Mouse (Mus musculus) MEL (cell line): ENCODE results near the gene Lsamp. TPM values are rescaled to one million over a fixed set of nuclear protein-coding genes. Genes with fewer than 3 reads are reported as not detected.

Source experiments
- DNase-seq: peaks from one replicate; pipeline ENCODE4 v3.0.0; 2011; ENCODE audit warnings: low read depth, low spot score
- H3K27ac ChIP-seq: 2 replicates; pipeline ENCODE4 v1.5.1; 2012; ENCODE audit warnings: low read depth, mild to moderate bottlenecking, control low read depth, low read length, moderate library complexity; ENCODE audit not compliant: control insufficient read depth
- H3K27me3 ChIP-seq, 2 experiments: fragments of 150-350 bp in 1 of 2; sonication (generic) in 1 of 2; 2 replicates each; pipeline ENCODE4 v1.6.1; 2012; ENCODE audit warnings: low read length in 2 of 2, mild to moderate bottlenecking in 2 of 2, improper control_type of control experiment in 1 of 2, moderate library complexity in 1 of 2; ENCODE audit not compliant: insufficient read depth in 2 of 2, control insufficient read depth in 1 of 2
- H3K36me3 ChIP-seq, 2 experiments: 2 replicates each; pipeline ENCODE4 v1.6.1; 2012 to 2014; ENCODE audit warnings: low read length in 2 of 2, improper control_type of control experiment in 1 of 2, inconsistent platforms in 1 of 2, mild to moderate bottlenecking in 1 of 2; ENCODE audit not compliant: insufficient read depth in 2 of 2, control insufficient read depth in 1 of 2
- H3K4me1 ChIP-seq, 2 experiments: fragments of 150-350 bp in 1 of 2; sonication (generic) in 1 of 2; 2 replicates each; pipeline ENCODE4 v1.6.1; 2012; ENCODE audit warnings: low read length in 2 of 2, improper control_type of control experiment in 1 of 2, mild to moderate bottlenecking in 1 of 2; ENCODE audit not compliant: insufficient read depth in 2 of 2, control insufficient read depth in 1 of 2
- H3K4me3 ChIP-seq, 2 experiments: fragments of 150-350 bp in 1 of 2; sonication (generic) in 1 of 2; 2 replicates each; pipeline ENCODE4 v1.5.1; 2012; ENCODE audit warnings: low read depth in 2 of 2, low read length in 2 of 2, mild to moderate bottlenecking in 2 of 2, moderate library complexity in 2 of 2, control low read depth in 1 of 2, improper control_type of control experiment in 1 of 2; ENCODE audit not compliant: control insufficient read depth in 1 of 2, insufficient read depth in 1 of 2
- H3K79me2 ChIP-seq: 2 replicates; pipeline ENCODE4 v1.6.1; 2012; ENCODE audit warnings: mild to moderate bottlenecking, low read length, moderate library complexity; ENCODE audit not compliant: control insufficient read depth, poor library complexity, insufficient read depth
- H3K9ac ChIP-seq: 2 replicates; pipeline ENCODE4 v1.6.1; 2012; ENCODE audit warnings: low read depth, mild to moderate bottlenecking, control low read depth, low read length, moderate library complexity; ENCODE audit not compliant: control insufficient read depth, poor library complexity, severe bottlenecking
- H3K9me3 ChIP-seq: fragments of 150-350 bp; sonication (generic); replicated peaks from 2 replicates; pipeline ENCODE4 v1.6.1; 2012; ENCODE audit warnings: mild to moderate bottlenecking, low read length, improper control_type of control experiment, moderate library complexity; ENCODE audit not compliant: insufficient read depth
- CHD2 ChIP-seq: IDR thresholded peaks from 2 replicates; pipeline ENCODE4 v1.6.1; 2011; ENCODE audit warnings: low read length, improper control_type of control experiment
- CTCF ChIP-seq, 3 experiments: IDR thresholded peaks in 2 of 3; conservative IDR thresholded peaks in 1 of 3; 2 replicates each; pipeline ENCODE4 v1.5.1; 2011 to 2012; ENCODE audit warnings: low read length in 3 of 3, low read depth in 2 of 3, mild to moderate bottlenecking in 2 of 3, improper control_type of control experiment in 1 of 3, inconsistent platforms in 1 of 3, mixed read lengths in 1 of 3, moderate library complexity in 1 of 3; ENCODE audit not compliant: control insufficient read depth in 1 of 3, insufficient read depth in 1 of 3, poor library complexity in 1 of 3, severe bottlenecking in 1 of 3
- ELF1 ChIP-seq: IDR thresholded peaks from 2 replicates; pipeline ENCODE4 v1.6.1; 2014; ENCODE audit warnings: low read depth, mild to moderate bottlenecking, inconsistent platforms, low read length, improper control_type of control experiment, moderate library complexity
- ETS1 ChIP-seq: IDR thresholded peaks from 2 replicates; pipeline ENCODE4 v1.6.1; 2012; ENCODE audit warnings: low read depth, mild to moderate bottlenecking, inconsistent platforms, low read length, improper control_type of control experiment, moderate library complexity
- JUND ChIP-seq: IDR thresholded peaks from 2 replicates; pipeline ENCODE4 v1.6.1; 2011; ENCODE audit warnings: low read depth, mild to moderate bottlenecking, improper control_type of control experiment, low read length
- KAT2A ChIP-seq: conservative IDR thresholded peaks from 2 replicates; pipeline ENCODE4 v1.6.1; 2012; ENCODE audit warnings: low read depth, low read length, improper control_type of control experiment, inconsistent platforms
- MAFK ChIP-seq: IDR thresholded peaks from 2 replicates; pipeline ENCODE4 v1.6.1; 2011; ENCODE audit warnings: low read depth, mild to moderate bottlenecking, low read length, improper control_type of control experiment, borderline replicate concordance
- MAX ChIP-seq: IDR thresholded peaks from 2 replicates; pipeline ENCODE4 v1.6.1; 2011; ENCODE audit warnings: low read length, improper control_type of control experiment
- MYC ChIP-seq: IDR thresholded peaks from 2 replicates; pipeline ENCODE4 v1.6.1; 2011; ENCODE audit warnings: low read depth, mild to moderate bottlenecking, low read length, improper control_type of control experiment, moderate library complexity
- NELFE ChIP-seq: IDR thresholded peaks from 2 replicates; pipeline ENCODE4 v1.6.1; 2011; ENCODE audit warnings: low read depth, low read length, improper control_type of control experiment
- NRF1 ChIP-seq: IDR thresholded peaks from 2 replicates; pipeline ENCODE4 v1.6.1; 2014; ENCODE audit warnings: low read depth, mild to moderate bottlenecking, inconsistent platforms, low read length, improper control_type of control experiment, moderate library complexity; ENCODE audit not compliant: poor library complexity, insufficient read depth, severe bottlenecking
- POLR2A ChIP-seq, 2 experiments: IDR thresholded peaks; 2 replicates each; pipeline ENCODE4 v1.6.1; 2011 to 2012; ENCODE audit warnings: low read length in 2 of 2, mild to moderate bottlenecking in 2 of 2, control low read depth in 1 of 2, improper control_type of control experiment in 1 of 2, low read depth in 1 of 2, moderate library complexity in 1 of 2; ENCODE audit not compliant: control insufficient read depth in 1 of 2, insufficient read depth in 1 of 2, poor library complexity in 1 of 2
- POLR2AphosphoS2 ChIP-seq: IDR thresholded peaks from 2 replicates; pipeline ENCODE4 v1.6.1; 2011; ENCODE audit warnings: low read length, improper control_type of control experiment
- POLR2AphosphoS5 ChIP-seq: IDR thresholded peaks from 2 replicates; pipeline ENCODE4 v1.6.1; 2012; ENCODE audit warnings: low read depth, borderline replicate concordance, mild to moderate bottlenecking, inconsistent platforms, low read length, moderate library complexity, mixed read lengths
- RCOR1 ChIP-seq: IDR thresholded peaks from 2 replicates; pipeline ENCODE4 v1.6.1; 2012; ENCODE audit warnings: low read depth, mild to moderate bottlenecking, inconsistent platforms, low read length, improper control_type of control experiment
- SIN3A ChIP-seq: IDR thresholded peaks from 2 replicates; pipeline ENCODE4 v1.6.1; 2012; ENCODE audit warnings: low read length, improper control_type of control experiment, inconsistent platforms
- SMC3 ChIP-seq: IDR thresholded peaks from 2 replicates; pipeline ENCODE4 v1.6.1; 2011; ENCODE audit warnings: low read depth, low read length, improper control_type of control experiment
- TBP ChIP-seq: IDR thresholded peaks from 2 replicates; pipeline ENCODE4 v1.8.0; 2011; ENCODE audit warnings: low read depth, low read length, improper control_type of control experiment
- TCF12 ChIP-seq: IDR thresholded peaks from 2 replicates; pipeline ENCODE4 v1.6.1; 2014; ENCODE audit warnings: low read depth, mild to moderate bottlenecking, inconsistent platforms, low read length, improper control_type of control experiment, moderate library complexity
- USF2 ChIP-seq, 2 experiments: IDR thresholded peaks; 2 replicates each; pipeline ENCODE4 v1.6.1; 2011 to 2012; ENCODE audit warnings: improper control_type of control experiment in 2 of 2, low read length in 2 of 2, borderline replicate concordance in 1 of 2, inconsistent platforms in 1 of 2, low read depth in 1 of 2, mild to moderate bottlenecking in 1 of 2; ENCODE audit not compliant: insufficient read depth in 1 of 2
- polyA plus RNA-seq, 2 experiments: library from polyadenylated mRNA; stranded (reverse) in 1 of 2; unstranded in 1 of 2; fragments of >175 nt in 1 of 2; fragments of >200 nt in 1 of 2; gene quantifications; 2 replicates each; pipeline versions ENCODE4 v1.2.1 to v1.2.4; 2012; ENCODE audit warnings: low replicate concordance in 2 of 2, low read depth in 1 of 2; ENCODE audit not compliant: insufficient read length in 2 of 2, insufficient read depth in 1 of 2, missing spikeins in 1 of 2
- total RNA-seq: library from RNA; depleted of rRNA; stranded (reverse); fragments of 300-350 nt; gene quantifications from 2 replicates; pipeline ENCODE4 v1.2.3, GENCODE M21; 2012

The Lsamp gene
- total and polyA plus RNA-seq, 3 experiments: 0.42 TPM; not detected in 2

- Histone ChIP-seq H3K9ac (no peak overlapping the region), H3K4me1 (no peaks in the 10 kb centered on the region), H3K79me2 (no peaks in the 10 kb centered on the region), H3K4me3 (no peak overlapping the region), H3K27me3 (no peaks in the 10 kb centered on the region), H3K27ac (no peak overlapping the region), H3K9me3 (no peaks in the 10 kb centered on the region)
- TF ChIP-seq SIN3A: no peak
- TF ChIP-seq CHD2: no peak
- TF ChIP-seq MYC: no peak
- TF ChIP-seq MAFK: no peak
- TF ChIP-seq ETS1: no peak
- no peak for TF ChIP-seq SMC3
- TF ChIP-seq NELFE: no peak
- TF ChIP-seq KAT2A: no peak
- no peak for TF ChIP-seq ELF1
- TF ChIP-seq POLR2AphosphoS2: no peak
- no peak for TF ChIP-seq MAX
- TF ChIP-seq TBP: no peak
- TF ChIP-seq RCOR1: no peak
- no peak for TF ChIP-seq POLR2AphosphoS5
- TF ChIP-seq NRF1: no peak
- TF ChIP-seq, all 39 proteins: peak for 0
- H3K36me3 ChIP-seq: no peaks in the 10 kb centered on the region
- DNase-seq: no peak
These were observed 987.2 kb downstream of the Lsamp start for GRCm38 (mm10) chr16:40971382-40971781.

DNA sequence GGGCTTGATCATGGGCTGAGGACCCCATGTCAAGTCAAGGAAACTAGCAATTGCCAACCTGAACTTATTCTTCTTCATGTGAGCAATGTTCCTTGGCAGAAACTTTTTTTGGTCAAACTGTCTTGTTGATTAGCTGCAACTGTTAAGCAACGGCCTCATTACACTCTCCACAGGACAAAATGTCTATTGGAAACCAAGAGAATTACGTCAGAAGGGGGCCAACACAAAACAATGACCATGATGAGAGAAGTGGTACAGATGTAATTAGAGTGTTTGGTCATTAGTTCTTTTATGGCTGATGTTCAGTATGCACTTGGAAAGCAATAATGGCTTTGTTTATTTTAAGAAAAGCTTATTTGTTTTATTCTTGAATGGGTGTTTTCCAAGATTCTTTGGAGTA lies 989.9 kb downstream of the Lsamp start:
- H3K79me2 ChIP-seq: no peaks in the 10 kb centered on the region
- H3K4me3 ChIP-seq: no peak overlapping the region
- H3K9ac ChIP-seq: no peak overlapping the region
- H3K27me3 ChIP-seq: no peaks in the 10 kb centered on the region
- no peak for TF ChIP-seq TCF12
- TF ChIP-seq JUND: no peak
- no peak for TF ChIP-seq CTCF (IDR thresholded peaks at IDR 0.05 in 2 of 3, conservative IDR thresholded peaks at IDR 0.05 in 1 of 3; ENCODE audit: control insufficient read depth in 1 of 3, insufficient read depth in 1 of 3, low read depth in 2 of 3, low read length in 3 of 3, poor library complexity in 1 of 3, severe bottlenecking in 1 of 3)
- no peak for TF ChIP-seq POLR2A (IDR thresholded peaks at IDR 0.05; ENCODE audit: control insufficient read depth in 1 of 2, insufficient read depth in 1 of 2, low read depth in 1 of 2, low read length in 2 of 2, poor library complexity in 1 of 2)
- TF ChIP-seq USF2 (IDR thresholded peaks at IDR 0.05; ENCODE audit: borderline replicate concordance in 1 of 2, insufficient read depth in 1 of 2, low read depth in 1 of 2, low read length in 2 of 2): no peak
- TF ChIP-seq, all 39 proteins: peak for 0
- no peaks in the 10 kb centered on the region for H3K9me3 ChIP-seq
- DNase-seq: no peak
- H3K27ac ChIP-seq: no peak overlapping the region
- H3K36me3 ChIP-seq: no peaks in the 10 kb centered on the region
- H3K4me1 ChIP-seq: no peaks in the 10 kb centered on the region
